Mouse (Mus musculus) lung, embryonic 15.5 days (tissue): Measurements from ENCODE around the gene Raver2. TPM values are rescaled to one million over a fixed set of nuclear protein-coding genes. Genes with fewer than 3 reads are reported as not detected.

Source experiments
- ATAC-seq: fragments of 200-750 bp; cut with Nextera tagmentation; 2 replicates; pipeline ENCODE4 v1.8.0; 2017; ENCODE audit warnings: moderate number of reproducible peaks, borderline replicate concordance; ENCODE audit not compliant: low FRiP score, low TSS enrichment; ENCODE audit errors: extremely low read depth
- H3K27ac ChIP-seq: fragments of 300-500 bp; sonication (generic); 2 replicates; pipeline ENCODE4 v1.5.1; 2015; ENCODE audit warnings: moderate library complexity, mild to moderate bottlenecking, inconsistent platforms
- H3K27me3 ChIP-seq: fragments of 300-500 bp; sonication (generic); 2 replicates; pipeline ENCODE4 v1.6.1; 2015; ENCODE audit warnings: inconsistent platforms
- H3K36me3 ChIP-seq: fragments of 300-500 bp; sonication (generic); 2 replicates; pipeline ENCODE4 v1.6.1; 2015; ENCODE audit warnings: inconsistent platforms
- H3K4me1 ChIP-seq: fragments of 300-500 bp; sonication (generic); 2 replicates; pipeline ENCODE4 v1.6.1; 2015; ENCODE audit warnings: inconsistent platforms
- H3K4me2 ChIP-seq: fragments of 300-500 bp; sonication (generic); 2 replicates; pipeline ENCODE4 v1.6.1; 2015; ENCODE audit warnings: inconsistent platforms, mild to moderate bottlenecking, moderate library complexity
- H3K4me3 ChIP-seq: fragments of 300-500 bp; sonication (generic); 2 replicates; pipeline ENCODE4 v1.5.1; 2015; ENCODE audit warnings: mild to moderate bottlenecking, inconsistent platforms
- H3K9ac ChIP-seq: fragments of 300-500 bp; sonication (generic); 2 replicates; pipeline ENCODE4 v1.6.1; 2015; ENCODE audit warnings: inconsistent platforms
- H3K9me3 ChIP-seq: fragments of 300-500 bp; sonication (generic); 2 replicates; pipeline ENCODE4 v1.6.1; 2016; ENCODE audit warnings: inconsistent platforms
- whole genome bisulfite sequencing: fragments of 180-500 bp; shearing (Covaris S2); methylation state at CpG from one replicate; pipeline ENCODE4 v1.1.7; 2015; 5-methylcytosine and 5-hydroxymethylcytosine counted together
- polyA plus RNA-seq: library from polyadenylated mRNA; unstranded; fragments of >200 nt; fragmentation: Nextera tagmentation; extraction: Ambion mirVana; gene quantifications from 2 replicates; pipeline ENCODE4 v1.2.1, GENCODE M21; 2015

Gene Raver2
- polyA plus RNA-seq, 1 experiment from 2014 or later = 12.2 TPM

- Histone ChIP-seq H3K4me1 (no peaks in the 10 kb centered on the region), H3K9me3 (no peaks in the 10 kb centered on the region), H3K27me3 (no peaks in the 10 kb centered on the region), H3K27ac (no peak overlapping the region), H3K9ac (no peak overlapping the region), H3K4me3 (no peak overlapping the region), H3K4me2 (no peak overlapping the region), H3K36me3 (peaks cover 52% of the 10 kb centered on the region)
- 70% methylated on average over 6 of the region's 6 CpGs for WGBS
- ATAC-seq = no peak
Measured at GRCm38 (mm10) chr4:101158282-101158681, 89.5 kb downstream of the Raver2 start.

DNA sequence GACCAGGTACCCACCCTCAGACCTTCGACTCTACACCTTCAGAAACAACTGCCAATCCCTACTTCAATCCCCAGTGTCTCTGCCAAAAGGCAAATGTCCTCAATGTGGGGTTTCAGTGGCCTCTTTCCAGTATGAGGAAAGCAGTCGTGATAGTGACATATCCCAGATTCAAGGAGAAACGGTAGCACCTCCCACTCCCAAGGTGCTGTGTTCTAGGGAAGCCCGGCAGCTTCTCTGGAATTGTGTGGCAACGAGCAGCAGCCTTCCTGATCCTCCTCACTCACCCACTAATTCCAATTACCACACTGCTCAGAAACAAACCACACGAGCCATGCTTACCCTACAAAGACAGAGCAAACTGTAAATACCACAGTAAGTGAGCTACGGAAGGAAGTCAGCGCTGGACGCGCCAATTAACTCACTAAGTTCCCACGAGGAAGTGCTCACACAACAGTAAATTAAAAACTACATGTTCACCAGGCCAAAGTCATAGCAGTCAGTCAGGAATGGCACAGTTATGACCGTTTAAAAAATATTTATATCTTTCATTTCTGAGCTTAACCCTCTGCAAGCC is 90.5 kb downstream of the Raver2 start:
- ATAC-seq = no peak
- H3K27ac ChIP-seq = no peak overlapping the region
- no peaks in the 10 kb centered on the region for H3K27me3 ChIP-seq
- no peak overlapping the region for H3K4me2 ChIP-seq
- H3K9ac ChIP-seq = no peak overlapping the region
- peaks cover 46% of the 10 kb centered on the region for H3K36me3 ChIP-seq
- H3K9me3 ChIP-seq = no peaks in the 10 kb centered on the region
- H3K4me1 ChIP-seq = no peaks in the 10 kb centered on the region
- 71% methylated on average over 12 of the region's 12 CpGs for WGBS
- no peak overlapping the region for H3K4me3 ChIP-seq

GRCm38 (mm10) chr4:101160821-101161220 is 92.0 kb downstream of the Raver2 start:
- Histone ChIP-seq H3K27me3 (no peaks in the 10 kb centered on the region), H3K9ac (no peak overlapping the region), H3K9me3 (no peaks in the 10 kb centered on the region), H3K4me1 (no peaks in the 10 kb centered on the region), H3K27ac (no peak overlapping the region), H3K4me3 (no peak overlapping the region), H3K36me3 (peaks cover 32% of the 10 kb centered on the region), H3K4me2 (no peak overlapping the region)
- no peak for ATAC-seq
- 63% methylated on average over 1 of the region's 1 CpGs for WGBS

- H3K4me2 ChIP-seq = no peak overlapping the region
- no peaks in the 10 kb centered on the region for H3K27me3 ChIP-seq
- H3K36me3 ChIP-seq = peaks cover 5% of the 10 kb centered on the region; the same call in 1 of the 2 replicates
- no peaks in the 10 kb centered on the region for H3K9me3 ChIP-seq
- H3K9ac ChIP-seq = no peak overlapping the region
- ATAC-seq = no peak
- 78% methylated on average over 2 of the region's 2 CpGs for WGBS
- H3K4me1 ChIP-seq = no peaks in the 10 kb centered on the region
- H3K4me3 ChIP-seq = no peak overlapping the region
- H3K27ac ChIP-seq = no peak overlapping the region
Measured at GRCm38 (mm10) chr4:101164189-101164588, 95.4 kb downstream of the Raver2 start.

- Histone ChIP-seq H3K4me3 (no peak overlapping the region), H3K4me1 (no peaks in the 10 kb centered on the region), H3K36me3 (peaks cover 5% of the 10 kb centered on the region; the same call in 1 of the 2 replicates), H3K9ac (no peak overlapping the region), H3K4me2 (no peak overlapping the region), H3K9me3 (no peaks in the 10 kb centered on the region), H3K27ac (no peak overlapping the region), H3K27me3 (no peaks in the 10 kb centered on the region)
- ATAC-seq = no peak
- 82% methylated on average over 2 of the region's 2 CpGs for WGBS
Measured at GRCm38 (mm10) chr4:101164673-101165072, 95.9 kb downstream of the Raver2 start.

- no peak for ATAC-seq
- WGBS = 80% methylated on average over 4 of the region's 4 CpGs
- Histone ChIP-seq H3K27me3 (no peaks in the 10 kb centered on the region), H3K4me3 (no peak overlapping the region), H3K4me2 (no peak overlapping the region), H3K9ac (no peak overlapping the region), H3K4me1 (0 out of 2 replicates have a peak, but pooled peaks cover 7% of the 10 kb centered on the region), H3K27ac (no peak overlapping the region), H3K36me3 (peaks cover 12% of the 10 kb centered on the region), H3K9me3 (no peaks in the 10 kb centered on the region)
Measured at GRCm38 (mm10) chr4:101165776-101166175, 97.0 kb downstream of the Raver2 start.

GRCm38 (mm10) chr4:101167777-101168176 is 99.0 kb downstream of the Raver2 start:
- Histone ChIP-seq H3K36me3 (peaks cover 13% of the 10 kb centered on the region), H3K4me2 (no peak overlapping the region), H3K4me3 (no peak overlapping the region), H3K9me3 (no peaks in the 10 kb centered on the region), H3K27ac (no peak overlapping the region), H3K9ac (no peak overlapping the region), H3K27me3 (no peaks in the 10 kb centered on the region), H3K4me1 (0 out of 2 replicates have a peak, but pooled peaks cover 7% of the 10 kb centered on the region)
- 48% methylated on average over 1 of the region's 1 CpGs for whole genome bisulfite sequencing
- no peak for ATAC-seq

- no peaks in the 10 kb centered on the region for H3K9me3 ChIP-seq
- H3K36me3 ChIP-seq = peaks cover 10% of the 10 kb centered on the region
- no peak overlapping the region for H3K27ac ChIP-seq
- H3K9ac ChIP-seq = no peak overlapping the region
- peak; percentile 31; the same call in 1 of the 2 replicates for ATAC-seq
- H3K4me3 ChIP-seq = no peak overlapping the region
- no peak overlapping the region for H3K4me2 ChIP-seq
- no peaks in the 10 kb centered on the region for H3K27me3 ChIP-seq
- 40% methylated on average over 6 of the region's 6 CpGs for WGBS
- H3K4me1 ChIP-seq = 0 out of 2 replicates have a peak, but pooled peaks cover 7% of the 10 kb centered on the region
Measured at GRCm38 (mm10) chr4:101168189-101168778, 99.5 kb downstream of the Raver2 start.

- Histone ChIP-seq H3K4me2 (no peak overlapping the region), H3K4me1 (0 out of 2 replicates have a peak, but pooled peaks cover 7% of the 10 kb centered on the region), H3K27ac (no peak overlapping the region), H3K9me3 (no peaks in the 10 kb centered on the region), H3K27me3 (no peaks in the 10 kb centered on the region), H3K4me3 (no peak overlapping the region), H3K36me3 (peaks cover 24% of the 10 kb centered on the region), H3K9ac (no peak overlapping the region)
- 74% methylated on average over 2 of the region's 2 CpGs for WGBS
- no peak for ATAC-seq
Measured at GRCm38 (mm10) chr4:101172738-101173137, 104.0 kb downstream of the Raver2 start.

DNA sequence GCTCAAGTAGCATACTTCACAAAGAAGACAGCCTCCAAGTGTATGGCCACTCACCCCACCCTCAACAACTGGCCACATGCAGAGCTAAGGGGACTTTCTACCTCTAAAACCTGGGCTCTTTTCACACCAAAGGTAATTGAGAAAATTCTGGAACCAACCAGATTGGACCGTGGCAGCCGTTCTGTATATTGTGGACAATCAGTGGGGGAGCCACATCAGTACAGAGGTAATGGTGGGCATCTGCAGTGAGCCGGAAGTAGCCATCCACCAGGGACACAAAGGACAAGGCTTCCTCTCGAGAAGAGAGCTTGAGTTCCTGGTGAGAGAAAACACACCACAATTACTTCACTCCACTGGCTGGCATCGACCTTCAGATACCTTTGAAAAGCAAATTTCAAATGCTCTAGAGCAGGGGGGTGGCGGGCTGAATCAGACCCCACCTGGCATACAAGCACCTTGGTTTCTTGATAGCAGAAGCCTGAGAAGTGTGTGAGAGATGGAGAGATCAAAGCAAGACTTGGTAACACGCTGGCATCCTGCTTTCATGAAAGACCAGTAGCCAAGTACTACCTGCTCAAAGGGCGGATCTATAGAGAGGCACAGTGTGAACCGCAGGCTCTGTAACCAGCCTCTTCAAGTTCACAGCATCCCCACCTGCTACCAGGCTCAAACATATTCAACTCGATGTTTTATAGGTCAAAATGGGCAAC is 106.3 kb downstream of the Raver2 start:
- 0 out of 2 replicates have a peak, but pooled peaks cover 5% of the 10 kb centered on the region for H3K4me1 ChIP-seq
- H3K9me3 ChIP-seq = no peaks in the 10 kb centered on the region
- H3K4me3 ChIP-seq = no peak overlapping the region
- peaks cover 24% of the 10 kb centered on the region for H3K36me3 ChIP-seq
- no peak overlapping the region for H3K27ac ChIP-seq
- no peak overlapping the region for H3K9ac ChIP-seq
- 76% methylated on average over 10 of the region's 10 CpGs for WGBS
- no peak for ATAC-seq
- H3K27me3 ChIP-seq = no peaks in the 10 kb centered on the region
- no peak overlapping the region for H3K4me2 ChIP-seq

GRCm38 (mm10) chr4:101176123-101176522 is 107.3 kb downstream of the Raver2 start:
- no peak for ATAC-seq

GRCm38 (mm10) chr4:101177796-101178195 is 109.0 kb downstream of the Raver2 start:
- WGBS = 66% methylated on average over 3 of the region's 3 CpGs
- Histone ChIP-seq H3K9me3 (no peaks in the 10 kb centered on the region), H3K4me2 (no peak overlapping the region), H3K4me3 (no peak overlapping the region), H3K36me3 (peaks cover 18% of the 10 kb centered on the region), H3K9ac (no peak overlapping the region), H3K27me3 (no peaks in the 10 kb centered on the region), H3K27ac (no peak overlapping the region), H3K4me1 (no peaks in the 10 kb centered on the region)
- ATAC-seq = no peak

More at GRCm38 (mm10) chr4:101176123-101176522, 107.3 kb downstream of the Raver2 start:
- Histone ChIP-seq H3K27me3 (no peaks in the 10 kb centered on the region), H3K27ac (no peak overlapping the region), H3K9me3 (no peaks in the 10 kb centered on the region), H3K4me1 (no peaks in the 10 kb centered on the region), H3K4me2 (no peak overlapping the region), H3K36me3 (peaks cover 18% of the 10 kb centered on the region), H3K9ac (no peak overlapping the region), H3K4me3 (no peak overlapping the region)
- WGBS = 52% methylated on average over 6 of the region's 6 CpGs
